Mouse (Mus musculus): ENCODE results near the gene Bmp2. TPM values are rescaled to one million over a fixed set of nuclear protein-coding genes. Genes with fewer than 3 reads are reported as not detected.
A peak's percentile ranks its signal among the peaks of the same experiment; 100 is the strongest.

The Bmp2 gene
- 1.6 TPM in 2 replicates for polyA plus RNA-seq (2016; fragmentation: Nextera tagmentation; extraction: Ambion mirVana)

- peak within 1 kb of the TSS; percentile 39; the same call in 1 of the 2 replicates for H3K27ac ChIP-seq (replicated peaks)
- H3K4me3 ChIP-seq = peak within 1 kb of the TSS; percentile 65
- DNase-seq (ENCODE audit: low spot score) = peak; percentile 71
- H3K9me3 ChIP-seq (replicated peaks) = no peaks in the 10 kb centered on the region
- under 1% methylated on average over 108 of the region's 110 CpGs for WGBS
- H3K27me3 ChIP-seq (ENCODE audit: low read depth, poor library complexity, severe bottlenecking) = peaks cover 88% of the 10 kb centered on the region
- peaks cover 30% of the 10 kb centered on the region for H3K4me1 ChIP-seq
- H3K36me3 ChIP-seq = no peaks in the 10 kb centered on the region
These were observed at the start of gene Bmp2 for GRCm38 (mm10) chr2:133552031-133552841. Gene Bmp2, plus strand, starts transcription at chr2:133552159.

GRCm38 (mm10) chr2:133505678-133506077, 46.3 kb upstream of the Bmp2 start:
- 87% methylated on average over 2 of the region's 2 CpGs for WGBS
- H3K4me1 ChIP-seq = no peaks in the 10 kb centered on the region
- no peak for DNase-seq (ENCODE audit: low spot score)
- no peaks in the 10 kb centered on the region for H3K36me3 ChIP-seq
- H3K27ac ChIP-seq (replicated peaks) = no peak overlapping the region
- H3K4me3 ChIP-seq = no peak overlapping the region
- H3K9me3 ChIP-seq (replicated peaks) = no peaks in the 10 kb centered on the region
- no peaks in the 10 kb centered on the region for H3K27me3 ChIP-seq (ENCODE audit: low read depth, poor library complexity, severe bottlenecking)

GRCm38 (mm10) chr2:133507045-133507444, 44.9 kb upstream of the Bmp2 start:
- DNase-seq (ENCODE audit: low spot score) = no peak
- no peak overlapping the region for H3K4me3 ChIP-seq
- 92% methylated on average over 4 of the region's 4 CpGs for WGBS
- H3K27ac ChIP-seq (replicated peaks) = no peak overlapping the region
- H3K36me3 ChIP-seq = no peaks in the 10 kb centered on the region
- no peaks in the 10 kb centered on the region for H3K9me3 ChIP-seq (replicated peaks)
- no peaks in the 10 kb centered on the region for H3K27me3 ChIP-seq (ENCODE audit: low read depth, poor library complexity, severe bottlenecking)
- H3K4me1 ChIP-seq = no peaks in the 10 kb centered on the region

- no peak for DNase-seq (ENCODE audit: low spot score)
- Histone ChIP-seq H3K4me1 (no peaks in the 10 kb centered on the region), H3K36me3 (no peaks in the 10 kb centered on the region), H3K27me3 (ENCODE audit: low read depth, poor library complexity, severe bottlenecking) (no peaks in the 10 kb centered on the region), H3K27ac (replicated peaks) (no peak overlapping the region), H3K4me3 (no peak overlapping the region), H3K9me3 (replicated peaks) (no peaks in the 10 kb centered on the region)
- 87% methylated on average over 16 of the region's 16 CpGs for WGBS
These were observed 42.8 kb upstream of the Bmp2 start for GRCm38 (mm10) chr2:133509141-133509540.

GRCm38 (mm10) chr2:133511011-133511779, 40.8 kb upstream of the Bmp2 start:
- Histone ChIP-seq H3K36me3 (no peaks in the 10 kb centered on the region), H3K9me3 (replicated peaks) (no peaks in the 10 kb centered on the region), H3K27ac (replicated peaks) (no peak overlapping the region), H3K4me1 (no peaks in the 10 kb centered on the region), H3K4me3 (no peak overlapping the region), H3K27me3 (ENCODE audit: low read depth, poor library complexity, severe bottlenecking) (no peaks in the 10 kb centered on the region)
- DNase-seq (ENCODE audit: low spot score) = no peak
- WGBS = 86% methylated on average over 9 of the region's 9 CpGs

- Histone ChIP-seq H3K36me3 (no peaks in the 10 kb centered on the region), H3K27me3 (ENCODE audit: low read depth, poor library complexity, severe bottlenecking) (no peaks in the 10 kb centered on the region), H3K9me3 (replicated peaks) (no peaks in the 10 kb centered on the region), H3K4me3 (no peak overlapping the region), H3K27ac (replicated peaks) (no peak overlapping the region), H3K4me1 (no peaks in the 10 kb centered on the region)
- 90% methylated on average over 4 of the region's 4 CpGs for WGBS
- DNase-seq (ENCODE audit: low spot score) = no peak
These were observed 35.5 kb upstream of the Bmp2 start for GRCm38 (mm10) chr2:133516331-133517046.

- no peaks in the 10 kb centered on the region for H3K36me3 ChIP-seq
- WGBS = 91% methylated on average over 2 of the region's 2 CpGs
- no peak overlapping the region for H3K4me3 ChIP-seq
- H3K4me1 ChIP-seq = no peaks in the 10 kb centered on the region
- no peaks in the 10 kb centered on the region for H3K27me3 ChIP-seq (ENCODE audit: low read depth, poor library complexity, severe bottlenecking)
- H3K9me3 ChIP-seq (replicated peaks) = no peaks in the 10 kb centered on the region
- H3K27ac ChIP-seq (replicated peaks) = no peak overlapping the region
- DNase-seq (ENCODE audit: low spot score) = no peak
These were observed 34.1 kb upstream of the Bmp2 start for GRCm38 (mm10) chr2:133517867-133518266.

- Histone ChIP-seq H3K9me3 (replicated peaks) (no peaks in the 10 kb centered on the region), H3K4me1 (peaks cover 5% of the 10 kb centered on the region; the same call in 1 of the 2 replicates), H3K4me3 (no peak overlapping the region), H3K27me3 (ENCODE audit: low read depth, poor library complexity, severe bottlenecking) (no peaks in the 10 kb centered on the region), H3K36me3 (no peaks in the 10 kb centered on the region), H3K27ac (replicated peaks) (no peak overlapping the region)
- DNase-seq (ENCODE audit: low spot score) = no peak
- 80% methylated on average over 5 of the region's 5 CpGs for WGBS
These were observed 30.8 kb upstream of the Bmp2 start for GRCm38 (mm10) chr2:133521193-133521592.

- Histone ChIP-seq H3K9me3 (replicated peaks) (no peaks in the 10 kb centered on the region), H3K27ac (replicated peaks) (no peak overlapping the region), H3K4me3 (no peak overlapping the region), H3K27me3 (ENCODE audit: low read depth, poor library complexity, severe bottlenecking) (no peaks in the 10 kb centered on the region), H3K36me3 (no peaks in the 10 kb centered on the region), H3K4me1 (peaks cover 5% of the 10 kb centered on the region; the same call in 1 of the 2 replicates)
- 90% methylated on average over 2 of the region's 2 CpGs for WGBS
- DNase-seq (ENCODE audit: low spot score) = no peak
These were observed 29.8 kb upstream of the Bmp2 start for GRCm38 (mm10) chr2:133522121-133522520.

- no peaks in the 10 kb centered on the region for H3K27me3 ChIP-seq (ENCODE audit: low read depth, poor library complexity, severe bottlenecking)
- no peaks in the 10 kb centered on the region for H3K9me3 ChIP-seq (replicated peaks)
- H3K4me3 ChIP-seq = no peak overlapping the region
- no peaks in the 10 kb centered on the region for H3K36me3 ChIP-seq
- no peak for DNase-seq (ENCODE audit: low spot score)
- peaks cover 5% of the 10 kb centered on the region; the same call in 1 of the 2 replicates for H3K4me1 ChIP-seq
- no peak overlapping the region for H3K27ac ChIP-seq (replicated peaks)
- 65% methylated on average over 4 of the region's 4 CpGs for WGBS
These were observed 26.3 kb upstream of the Bmp2 start for GRCm38 (mm10) chr2:133525621-133526181.

- Histone ChIP-seq H3K4me1 (peaks cover 5% of the 10 kb centered on the region; the same call in 1 of the 2 replicates), H3K27ac (replicated peaks) (no peak overlapping the region), H3K4me3 (no peak overlapping the region), H3K36me3 (no peaks in the 10 kb centered on the region), H3K27me3 (ENCODE audit: low read depth, poor library complexity, severe bottlenecking) (no peaks in the 10 kb centered on the region), H3K9me3 (replicated peaks) (no peaks in the 10 kb centered on the region)
- WGBS = 97% methylated on average over 9 of the region's 9 CpGs
- no peak for DNase-seq (ENCODE audit: low spot score)
These were observed 22.6 kb upstream of the Bmp2 start for GRCm38 (mm10) chr2:133529396-133529795.

GRCm38 (mm10) chr2:133533073-133533472, 18.9 kb upstream of the Bmp2 start:
- no peaks in the 10 kb centered on the region for H3K36me3 ChIP-seq
- WGBS = 86% methylated on average over 3 of the region's 3 CpGs

More at GRCm38 (mm10) chr2:133533073-133533472, 18.9 kb upstream of the Bmp2 start:
- Histone ChIP-seq H3K4me1 (no peaks in the 10 kb centered on the region), H3K4me3 (no peak overlapping the region), H3K27ac (replicated peaks) (no peak overlapping the region), H3K9me3 (replicated peaks) (no peaks in the 10 kb centered on the region), H3K27me3 (ENCODE audit: low read depth, poor library complexity, severe bottlenecking) (no peaks in the 10 kb centered on the region)
- DNase-seq (ENCODE audit: low spot score) = no peak

All from midbrain, embryonic 10.5 days (tissue).